Mouse (Mus musculus): ENCODE data around the gene Tfdp2. TPM values are rescaled to one million over a fixed set of nuclear protein-coding genes. Genes with fewer than 3 reads are reported as not detected.

The Tfdp2 gene
- polyA plus RNA-seq, 1 experiment from 2014 or later, result 20.3 TPM

DNA sequence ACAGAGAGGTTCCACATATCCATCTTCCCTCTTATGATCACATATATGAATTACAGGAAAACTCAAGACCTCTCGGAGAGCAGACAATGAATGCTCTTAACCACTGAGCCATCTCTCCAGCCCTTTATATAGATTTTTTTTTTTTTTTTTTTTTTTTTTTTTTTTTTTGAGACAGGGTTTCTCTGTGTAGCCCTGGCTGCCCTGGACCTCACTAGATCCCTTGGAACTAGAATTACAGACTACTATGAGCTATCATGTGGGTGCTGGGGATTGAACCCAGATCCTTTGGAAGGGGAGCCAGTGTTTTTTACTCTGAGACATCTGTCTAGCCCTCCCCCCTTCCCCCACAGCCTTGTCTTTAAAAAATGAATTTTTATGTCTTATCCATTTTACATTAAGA lies 21.2 kb downstream of the Tfdp2 start:
- 97% methylated on average over 1 of the region's 1 CpGs for WGBS
- no peaks in the 10 kb centered on the region for H3K9me3 ChIP-seq (ENCODE audit: control insufficient read depth, low read length)
- no peak for ATAC-seq (ENCODE audit: low read depth)
- no peaks in the 10 kb centered on the region for H3K36me3 ChIP-seq (ENCODE audit: control insufficient read depth, insufficient read depth, low read length)
- H3K4me2 ChIP-seq (ENCODE audit: low read depth, low read length), result no peak overlapping the region
- H3K4me3 ChIP-seq (ENCODE audit: low read depth, low read length), result no peak overlapping the region
- H3K9ac ChIP-seq (replicated peaks; ENCODE audit: low read depth, low read length), result no peak overlapping the region
- H3K27me3 ChIP-seq (ENCODE audit: control insufficient read depth, insufficient read depth, low read length), result no peaks in the 10 kb centered on the region
- H3K27ac ChIP-seq (ENCODE audit: low read depth, low read length), result no peak overlapping the region
- no peaks in the 10 kb centered on the region for H3K4me1 ChIP-seq (ENCODE audit: control insufficient read depth, insufficient read depth, low read length)

DNA sequence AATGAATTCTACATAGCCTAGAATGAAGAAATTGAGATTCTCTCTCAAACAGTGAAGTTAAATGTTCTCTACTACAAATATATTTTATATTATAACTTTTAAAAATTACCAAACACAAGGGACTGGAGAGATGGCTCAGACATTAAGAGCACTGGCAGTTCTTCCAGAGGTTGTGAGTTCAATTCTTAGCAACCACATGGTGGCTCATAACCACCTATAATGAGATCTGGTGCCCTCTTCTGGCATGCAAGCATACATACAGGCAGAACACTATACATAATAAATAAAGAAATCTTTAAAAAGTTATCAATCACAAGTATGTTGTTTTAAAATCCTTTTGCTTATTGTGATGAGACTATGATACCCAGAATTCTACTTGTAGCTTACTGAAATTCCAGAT lies 21.7 kb downstream of the Tfdp2 start:
- no peaks in the 10 kb centered on the region for H3K27me3 ChIP-seq (ENCODE audit: control insufficient read depth, insufficient read depth, low read length)
- H3K4me3 ChIP-seq (ENCODE audit: low read depth, low read length), result no peak overlapping the region
- H3K27ac ChIP-seq (ENCODE audit: low read depth, low read length), result no peak overlapping the region
- H3K36me3 ChIP-seq (ENCODE audit: control insufficient read depth, insufficient read depth, low read length), result no peaks in the 10 kb centered on the region
- H3K9ac ChIP-seq (replicated peaks; ENCODE audit: low read depth, low read length), result no peak overlapping the region
- ATAC-seq (ENCODE audit: low read depth), result no peak
- H3K4me2 ChIP-seq (ENCODE audit: low read depth, low read length), result no peak overlapping the region
- H3K9me3 ChIP-seq (ENCODE audit: control insufficient read depth, low read length), result no peaks in the 10 kb centered on the region
- no peaks in the 10 kb centered on the region for H3K4me1 ChIP-seq (ENCODE audit: control insufficient read depth, insufficient read depth, low read length)

DNA sequence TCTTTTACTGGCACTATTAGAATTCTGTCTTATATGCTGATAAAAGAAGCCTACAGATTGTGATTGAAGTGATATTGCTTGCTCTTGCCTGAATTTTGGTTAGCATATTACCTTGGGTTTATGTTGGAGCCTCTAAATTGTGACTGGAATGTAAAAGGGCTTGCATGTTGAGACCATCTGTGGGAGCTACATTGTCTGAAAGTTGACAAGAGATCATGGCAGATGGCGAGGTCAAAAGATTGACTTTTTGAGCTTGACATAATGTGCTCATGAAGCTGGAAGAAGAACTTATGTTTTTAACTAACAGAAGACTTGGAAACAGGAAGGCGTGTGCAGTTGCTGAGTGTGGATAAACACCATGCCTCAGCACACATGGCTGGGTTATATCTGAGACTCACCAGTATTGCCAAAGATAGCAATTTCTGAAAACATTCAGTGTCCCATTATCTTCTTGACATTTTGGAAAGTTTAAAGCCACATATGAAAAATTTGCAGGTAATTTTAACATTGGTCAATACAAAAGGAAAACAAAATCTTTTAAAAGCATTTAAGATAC lies 23.1 kb downstream of the Tfdp2 start:
- Histone ChIP-seq H3K4me2 (ENCODE audit: low read depth, low read length) (no peak overlapping the region), H3K4me1 (ENCODE audit: control insufficient read depth, insufficient read depth, low read length) (no peaks in the 10 kb centered on the region), H3K9ac (replicated peaks; ENCODE audit: low read depth, low read length) (no peak overlapping the region), H3K36me3 (ENCODE audit: control insufficient read depth, insufficient read depth, low read length) (no peaks in the 10 kb centered on the region), H3K27ac (ENCODE audit: low read depth, low read length) (no peak overlapping the region), H3K27me3 (ENCODE audit: control insufficient read depth, insufficient read depth, low read length) (no peaks in the 10 kb centered on the region), H3K9me3 (ENCODE audit: control insufficient read depth, low read length) (no peaks in the 10 kb centered on the region), H3K4me3 (ENCODE audit: low read depth, low read length) (no peak overlapping the region)
- no peak for ATAC-seq (ENCODE audit: low read depth)
- WGBS, result 44% methylated on average over 2 of the region's 2 CpGs

DNA sequence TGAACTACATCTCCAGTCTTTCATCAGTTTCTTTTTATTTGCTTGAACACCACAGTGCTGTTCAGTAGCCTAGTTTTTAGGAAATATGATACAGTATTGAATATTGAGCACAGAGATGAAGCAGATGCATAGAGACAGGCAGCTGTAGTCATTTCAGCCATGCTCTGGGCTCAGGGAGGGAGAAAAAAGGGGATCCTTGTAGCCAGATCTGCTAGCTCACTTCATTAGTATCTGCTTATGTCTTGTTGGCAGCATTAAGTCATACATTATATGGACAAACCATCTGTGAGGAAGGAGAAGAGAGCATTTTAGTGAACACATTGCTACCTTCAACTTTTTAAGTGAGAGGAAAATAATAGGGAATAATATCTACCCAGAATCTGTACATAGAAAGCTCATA lies 24.3 kb downstream of the Tfdp2 start:
- Histone ChIP-seq H3K4me3 (ENCODE audit: low read depth, low read length) (no peak overlapping the region), H3K4me2 (ENCODE audit: low read depth, low read length) (no peak overlapping the region), H3K27me3 (ENCODE audit: control insufficient read depth, insufficient read depth, low read length) (no peaks in the 10 kb centered on the region)

DNA sequence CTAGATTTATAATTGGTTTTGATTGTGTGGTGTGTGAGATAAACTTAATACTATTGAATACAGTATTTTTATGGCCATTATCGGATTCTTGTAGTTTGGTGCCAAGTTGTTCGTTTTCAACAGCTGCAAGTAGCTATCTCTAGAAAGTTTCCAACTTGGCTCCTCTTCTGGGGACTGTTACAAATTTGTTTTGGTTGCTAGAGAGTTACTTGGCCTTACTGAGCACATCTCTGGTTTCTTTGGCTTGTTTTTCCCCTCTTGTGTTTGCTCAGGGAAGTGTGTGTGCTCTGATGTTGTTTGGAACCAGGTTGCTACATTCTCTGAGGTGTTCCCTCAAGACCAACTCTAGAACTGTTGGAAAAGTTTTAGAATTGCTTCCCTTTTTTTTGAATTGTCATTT lies 27.2 kb downstream of the Tfdp2 start:
- Histone ChIP-seq H3K4me1 (ENCODE audit: control insufficient read depth, insufficient read depth, low read length) (no peaks in the 10 kb centered on the region), H3K9me3 (ENCODE audit: control insufficient read depth, low read length) (no peaks in the 10 kb centered on the region), H3K9ac (replicated peaks; ENCODE audit: low read depth, low read length) (no peak overlapping the region), H3K27me3 (ENCODE audit: control insufficient read depth, insufficient read depth, low read length) (no peaks in the 10 kb centered on the region), H3K4me3 (ENCODE audit: low read depth, low read length) (no peak overlapping the region), H3K27ac (ENCODE audit: low read depth, low read length) (no peak overlapping the region), H3K36me3 (ENCODE audit: control insufficient read depth, insufficient read depth, low read length) (no peaks in the 10 kb centered on the region), H3K4me2 (ENCODE audit: low read depth, low read length) (no peak overlapping the region)
- no peak for ATAC-seq (ENCODE audit: low read depth)
- 93% methylated on average over 2 of the region's 2 CpGs for WGBS

More for the DNA sequence above, 24.3 kb downstream of the Tfdp2 start:
- H3K9me3 ChIP-seq (ENCODE audit: control insufficient read depth, low read length), result no peaks in the 10 kb centered on the region
- H3K9ac ChIP-seq (replicated peaks; ENCODE audit: low read depth, low read length), result no peak overlapping the region
- H3K36me3 ChIP-seq (ENCODE audit: control insufficient read depth, insufficient read depth, low read length), result no peaks in the 10 kb centered on the region
- no peaks in the 10 kb centered on the region for H3K4me1 ChIP-seq (ENCODE audit: control insufficient read depth, insufficient read depth, low read length)
- H3K27ac ChIP-seq (ENCODE audit: low read depth, low read length), result no peak overlapping the region
- ATAC-seq (ENCODE audit: low read depth), result no peak

DNA sequence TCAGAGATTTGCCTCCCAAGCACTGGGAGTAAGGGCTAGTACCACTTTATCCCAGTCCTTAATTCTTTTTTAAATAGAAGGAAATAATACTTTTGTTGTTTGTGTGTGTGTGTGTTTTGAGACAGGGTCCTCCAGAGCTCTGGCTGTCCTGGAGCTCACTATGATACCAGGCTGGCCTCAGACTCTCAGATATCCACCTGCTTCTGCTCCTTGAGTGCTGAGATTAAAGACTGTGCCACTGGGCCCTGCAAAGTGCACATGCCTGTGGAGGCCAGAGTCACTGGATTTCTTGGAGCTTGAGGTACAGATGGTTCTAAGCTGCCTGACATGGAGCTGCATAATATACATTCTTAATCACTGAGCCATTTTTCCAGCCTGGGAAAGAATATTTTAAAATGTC lies 32.2 kb downstream of the Tfdp2 start:
- no peak overlapping the region for H3K4me2 ChIP-seq (ENCODE audit: low read depth, low read length)
- no peak overlapping the region for H3K9ac ChIP-seq (replicated peaks; ENCODE audit: low read depth, low read length)
- no peaks in the 10 kb centered on the region for H3K4me1 ChIP-seq (ENCODE audit: control insufficient read depth, insufficient read depth, low read length)
- no peak for ATAC-seq (ENCODE audit: low read depth)
- H3K9me3 ChIP-seq (ENCODE audit: control insufficient read depth, low read length), result no peaks in the 10 kb centered on the region
- no peaks in the 10 kb centered on the region for H3K27me3 ChIP-seq (ENCODE audit: control insufficient read depth, insufficient read depth, low read length)
- H3K4me3 ChIP-seq (ENCODE audit: low read depth, low read length), result no peak overlapping the region
- no peaks in the 10 kb centered on the region for H3K36me3 ChIP-seq (ENCODE audit: control insufficient read depth, insufficient read depth, low read length)
- no peak overlapping the region for H3K27ac ChIP-seq (ENCODE audit: low read depth, low read length)

DNA sequence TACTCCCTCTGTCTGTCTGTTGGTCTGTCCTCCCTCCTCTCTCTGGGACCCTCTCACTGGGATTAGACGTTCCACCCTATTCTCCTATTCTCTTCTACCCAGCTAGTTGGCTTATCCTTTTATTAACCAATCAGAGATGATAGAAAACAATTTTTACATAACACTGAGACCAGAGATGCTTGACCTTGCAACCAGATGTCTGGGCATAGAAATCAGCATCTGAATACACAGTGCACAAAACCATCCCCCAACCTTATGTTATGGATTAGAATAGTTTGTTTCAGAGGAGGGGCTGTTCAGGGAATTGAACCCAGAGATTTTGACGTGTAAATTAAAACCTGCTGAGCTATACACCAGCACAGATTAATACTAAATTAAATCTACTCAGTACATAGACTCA lies 34.2 kb downstream of the Tfdp2 start:
- Histone ChIP-seq H3K36me3 (ENCODE audit: control insufficient read depth, insufficient read depth, low read length) (no peaks in the 10 kb centered on the region), H3K4me1 (ENCODE audit: control insufficient read depth, insufficient read depth, low read length) (no peaks in the 10 kb centered on the region), H3K27ac (ENCODE audit: low read depth, low read length) (no peak overlapping the region), H3K4me3 (ENCODE audit: low read depth, low read length) (no peak overlapping the region), H3K9me3 (ENCODE audit: control insufficient read depth, low read length) (no peaks in the 10 kb centered on the region), H3K27me3 (ENCODE audit: control insufficient read depth, insufficient read depth, low read length) (no peaks in the 10 kb centered on the region), H3K4me2 (ENCODE audit: low read depth, low read length) (no peak overlapping the region), H3K9ac (replicated peaks; ENCODE audit: low read depth, low read length) (no peak overlapping the region)
- no peak for ATAC-seq (ENCODE audit: low read depth)
- 55% methylated on average over 2 of the region's 2 CpGs for WGBS

DNA sequence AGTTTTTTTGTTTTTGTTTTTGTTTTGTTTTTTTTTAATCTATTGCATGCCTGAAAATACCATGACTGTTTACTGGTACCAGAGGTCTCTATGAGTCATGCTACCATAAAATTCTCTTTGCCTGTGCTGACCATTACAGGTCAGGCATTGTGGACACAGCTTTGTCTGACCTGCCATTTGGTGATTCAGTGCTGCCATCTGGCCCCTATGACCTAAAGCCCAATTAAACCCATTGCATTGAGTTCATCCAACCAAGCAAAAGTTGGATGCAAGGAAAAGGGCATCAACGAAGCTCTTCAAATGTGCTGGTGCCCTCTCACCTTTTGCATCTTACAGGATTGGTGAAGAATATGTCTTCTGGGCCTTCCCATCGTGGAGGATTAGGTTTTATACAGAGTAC lies 39.4 kb downstream of the Tfdp2 start:
- H3K27me3 ChIP-seq (ENCODE audit: control insufficient read depth, insufficient read depth, low read length), result no peaks in the 10 kb centered on the region
- no peak for ATAC-seq (ENCODE audit: low read depth)
- H3K4me1 ChIP-seq (ENCODE audit: control insufficient read depth, insufficient read depth, low read length), result no peaks in the 10 kb centered on the region
- no peak overlapping the region for H3K9ac ChIP-seq (replicated peaks; ENCODE audit: low read depth, low read length)
- no peaks in the 10 kb centered on the region for H3K9me3 ChIP-seq (ENCODE audit: control insufficient read depth, low read length)
- H3K27ac ChIP-seq (ENCODE audit: low read depth, low read length), result no peak overlapping the region
- 19% methylated on average over 2 of the region's 2 CpGs for WGBS
- no peak overlapping the region for H3K4me3 ChIP-seq (ENCODE audit: low read depth, low read length)
- H3K4me2 ChIP-seq (ENCODE audit: low read depth, low read length), result no peak overlapping the region
- no peaks in the 10 kb centered on the region for H3K36me3 ChIP-seq (ENCODE audit: control insufficient read depth, insufficient read depth, low read length)

DNA sequence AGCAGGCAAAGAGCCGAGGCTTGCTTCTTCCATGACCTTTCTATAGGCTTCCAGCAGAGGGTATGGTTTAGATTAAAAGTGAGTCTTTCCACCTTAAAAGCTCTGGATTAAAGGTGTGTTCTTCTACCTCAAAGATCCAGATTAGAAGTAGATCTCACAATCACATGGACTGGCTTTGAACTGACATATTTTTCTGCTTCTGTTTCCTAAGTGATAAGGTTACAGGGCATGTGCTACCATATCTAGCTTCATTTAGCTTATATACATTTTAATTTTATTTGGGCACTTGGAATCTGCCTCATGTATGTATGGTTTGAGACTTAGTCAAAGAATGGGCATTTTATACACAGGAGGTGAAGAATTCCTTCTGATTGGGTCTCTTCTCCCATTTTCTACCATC lies 41.3 kb downstream of the Tfdp2 start:
- H3K9me3 ChIP-seq (ENCODE audit: control insufficient read depth, low read length), result no peaks in the 10 kb centered on the region
- no peak overlapping the region for H3K9ac ChIP-seq (replicated peaks; ENCODE audit: low read depth, low read length)
- no peak overlapping the region for H3K4me2 ChIP-seq (ENCODE audit: low read depth, low read length)
- 79% methylated on average over 1 of the region's 1 CpGs for WGBS
- no peak overlapping the region for H3K4me3 ChIP-seq (ENCODE audit: low read depth, low read length)
- no peak overlapping the region for H3K27ac ChIP-seq (ENCODE audit: low read depth, low read length)
- H3K4me1 ChIP-seq (ENCODE audit: control insufficient read depth, insufficient read depth, low read length), result no peaks in the 10 kb centered on the region
- no peaks in the 10 kb centered on the region for H3K27me3 ChIP-seq (ENCODE audit: control insufficient read depth, insufficient read depth, low read length)
- H3K36me3 ChIP-seq (ENCODE audit: control insufficient read depth, insufficient read depth, low read length), result no peaks in the 10 kb centered on the region
- no peak for ATAC-seq (ENCODE audit: low read depth)

DNA sequence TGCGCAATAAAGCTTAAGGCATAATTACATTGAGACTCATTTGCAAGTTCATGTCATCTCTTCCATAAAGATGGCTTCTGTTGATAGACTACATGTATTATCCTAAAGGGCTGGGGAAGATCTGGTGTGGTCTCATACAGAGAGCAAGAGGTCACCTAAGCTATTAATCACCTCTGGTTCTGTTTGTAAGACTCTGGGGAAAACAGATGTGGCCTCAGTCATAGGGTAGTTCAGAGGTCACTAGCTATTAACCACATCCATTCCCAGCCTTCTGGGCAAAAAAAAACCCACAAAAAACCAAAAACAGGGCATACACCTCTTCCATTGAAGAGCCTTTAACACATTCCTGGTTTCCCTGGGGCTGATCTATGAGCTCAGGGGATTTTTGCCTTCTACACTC lies 42.2 kb downstream of the Tfdp2 start:
- Histone ChIP-seq H3K4me2 (ENCODE audit: low read depth, low read length) (no peak overlapping the region), H3K36me3 (ENCODE audit: control insufficient read depth, insufficient read depth, low read length) (no peaks in the 10 kb centered on the region), H3K4me3 (ENCODE audit: low read depth, low read length) (no peak overlapping the region), H3K9ac (replicated peaks; ENCODE audit: low read depth, low read length) (no peak overlapping the region), H3K9me3 (ENCODE audit: control insufficient read depth, low read length) (no peaks in the 10 kb centered on the region), H3K27me3 (ENCODE audit: control insufficient read depth, insufficient read depth, low read length) (no peaks in the 10 kb centered on the region), H3K4me1 (ENCODE audit: control insufficient read depth, insufficient read depth, low read length) (no peaks in the 10 kb centered on the region), H3K27ac (ENCODE audit: low read depth, low read length) (no peak overlapping the region)
- 53% methylated on average over 1 of the region's 1 CpGs for WGBS
- no peak for ATAC-seq (ENCODE audit: low read depth)

Data from neural tube, embryonic 14.5 days (tissue).